Mouse (Mus musculus) T-cell, adult 66 days (primary cell): Measurements from ENCODE around the gene Caprin1. TPM values are rescaled to one million over a fixed set of nuclear protein-coding genes. Genes with fewer than 3 reads are reported as not detected.

ENCODE experiments used
- total RNA-seq, 2 experiments: library from RNA; stranded (reverse); gene quantifications; 3 replicates in 1 of 2; 4 replicates in 1 of 2; pipeline ENCODE4 v1.2.4; 2023

Caprin1 gene
- 100 to 1,000 TPM; 329 to 350 TPM for total RNA-seq

DNA sequence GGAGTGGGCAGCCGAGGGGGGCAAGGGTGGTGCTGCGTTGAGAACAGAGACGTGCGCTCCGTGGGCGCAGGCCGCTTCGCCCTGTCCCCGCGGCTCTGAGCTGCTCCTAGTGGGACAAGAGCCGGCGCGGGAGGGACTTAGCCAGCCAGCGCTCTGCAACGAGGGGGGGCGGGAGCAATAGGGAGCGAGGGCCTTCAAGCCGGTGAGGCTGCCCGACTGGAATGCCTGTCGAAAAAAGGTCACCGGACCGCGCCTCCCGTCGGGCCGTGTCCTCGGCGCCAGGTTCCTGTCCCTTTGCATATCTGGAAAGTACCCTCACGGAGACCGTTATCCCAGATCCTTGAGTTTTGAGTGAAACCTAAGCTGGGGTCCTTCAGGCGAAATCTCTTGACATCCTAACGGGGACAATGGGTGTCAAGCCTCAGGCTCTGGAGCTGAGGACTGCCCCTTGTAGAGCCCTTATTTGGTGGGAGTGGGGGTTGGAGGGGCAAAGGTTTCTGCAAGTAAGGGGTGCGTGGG is at the start of gene Caprin1:
Gene Caprin1 (minus strand): TSS at position 159 of the 519 bp plus-strand sequence.

GRCm38 (mm10) chr2:103760906-103761716 is 36.3 kb downstream of the Caprin1 start, which contains the start of gene Nat10:
Gene Nat10 (minus strand): TSS chr2:103761270.

Other genes starting within 250 kb of the Caprin1 start
- 10 to 100 TPM; 72.5 to 81.7 TPM for gene Abtb2, start 231.3 kb downstream of the Caprin1 start, total RNA-seq
- gene Nat10, start 36.4 kb downstream of the Caprin1 start, total RNA-seq, result 100 to 1,000 TPM; 106 TPM
- gene Lmo2, start 160.3 kb upstream of the Caprin1 start, total RNA-seq, result 1 to 10 TPM; 4.5 to 8.2 TPM
- gene Fbxo3, start 230.1 kb upstream of the Caprin1 start, total RNA-seq, result 10 to 100 TPM; 28.6 to 29.7 TPM
- not detected for gene 4931422A03Rik, start 230.7 kb upstream of the Caprin1 start, total RNA-seq